Mouse (Mus musculus) erythroblast, embryonic 14.5 days (primary cell): Measurements from ENCODE around the gene Phospho1. TPM values are rescaled to one million over a fixed set of nuclear protein-coding genes. Genes with fewer than 3 reads are reported as not detected.

Experiments
- H3K27me3 ChIP-seq: 2 replicates; pipeline ENCODE4 v1.6.1; 2012; ENCODE audit warnings: inconsistent platforms; ENCODE audit not compliant: control insufficient read depth
- H3K36me3 ChIP-seq: 2 replicates; pipeline ENCODE4 v1.6.1; 2012; ENCODE audit warnings: mild to moderate bottlenecking, inconsistent platforms; ENCODE audit not compliant: control insufficient read depth
- H3K4me1 ChIP-seq: 2 replicates; pipeline ENCODE4 v1.6.1; 2012; ENCODE audit warnings: inconsistent platforms; ENCODE audit not compliant: control insufficient read depth
- H3K4me3 ChIP-seq: replicated peaks from 2 replicates; pipeline ENCODE3; 2012; ENCODE audit warnings: moderate library complexity, mild to moderate bottlenecking, inconsistent platforms
- H3K9me3 ChIP-seq: 2 replicates; pipeline ENCODE4 v1.6.1; 2012; ENCODE audit warnings: low read length, inconsistent platforms, mixed read lengths; ENCODE audit not compliant: control insufficient read depth
- GATA1 ChIP-seq: IDR thresholded peaks from 2 replicates; pipeline ENCODE4 v1.6.1; 2012; ENCODE audit warnings: low read length, inconsistent platforms, mixed read lengths
- TAL1 ChIP-seq: IDR thresholded peaks from 3 replicates; pipeline ENCODE4 v1.6.1; 2012; ENCODE audit warnings: low read length, inconsistent platforms, mixed read lengths
- polyA plus RNA-seq: library from polyadenylated mRNA; stranded (reverse); fragments of >175 nt; gene quantifications from 2 replicates; pipeline ENCODE4 v1.2.3, GENCODE M21; 2012

Gene Phospho1
- polyA plus RNA-seq, 1 experiment = 210 TPM

- H3K27me3 ChIP-seq = peaks cover 48% of the 10 kb centered on the region
- H3K36me3 ChIP-seq = peaks cover 16% of the 10 kb centered on the region
- H3K9me3 ChIP-seq = peaks cover 1% of the 10 kb centered on the region
- TF ChIP-seq GATA1 (no peak), TAL1 (no peak)
- no peak overlapping the region for H3K4me3 ChIP-seq
- peaks cover 53% of the 10 kb centered on the region for H3K4me1 ChIP-seq
Measured at GRCm38 (mm10) chr11:95836433-95836832, 12.1 kb downstream of the Phospho1 start.

DNA sequence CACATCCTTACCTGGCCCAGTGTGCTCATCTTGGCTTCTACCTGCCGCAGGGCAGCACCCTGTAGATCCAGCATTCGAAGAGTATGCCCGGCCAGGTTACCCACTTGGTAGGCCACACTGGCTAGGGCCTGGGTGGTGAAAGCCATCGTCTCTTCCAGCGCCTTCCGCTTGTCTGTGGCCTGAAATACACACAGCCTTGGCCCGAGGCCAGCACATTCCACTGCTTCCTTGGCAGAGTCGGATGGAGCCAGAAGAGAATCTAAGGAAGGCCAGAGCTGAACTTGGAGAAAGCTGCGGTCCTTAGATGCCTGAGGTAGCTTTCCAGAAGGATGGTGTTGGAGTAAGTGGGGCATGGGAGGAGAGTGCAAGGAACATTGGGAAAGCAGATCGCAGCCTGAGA lies 12.8 kb downstream of the Phospho1 start, which contains the start of gene Gngt2:
TSS of gene Gngt2 (plus strand) at position 158 of the 400 bp plus-strand sequence.
- Histone ChIP-seq H3K36me3 (peaks cover 12% of the 10 kb centered on the region), H3K4me1 (peaks cover 57% of the 10 kb centered on the region), H3K4me3 (no peak within 1 kb of the TSS), H3K9me3 (no peaks in the 10 kb centered on the region), H3K27me3 (peaks cover 48% of the 10 kb centered on the region)
- TF ChIP-seq TAL1 (no peak), GATA1 (no peak)

DNA sequence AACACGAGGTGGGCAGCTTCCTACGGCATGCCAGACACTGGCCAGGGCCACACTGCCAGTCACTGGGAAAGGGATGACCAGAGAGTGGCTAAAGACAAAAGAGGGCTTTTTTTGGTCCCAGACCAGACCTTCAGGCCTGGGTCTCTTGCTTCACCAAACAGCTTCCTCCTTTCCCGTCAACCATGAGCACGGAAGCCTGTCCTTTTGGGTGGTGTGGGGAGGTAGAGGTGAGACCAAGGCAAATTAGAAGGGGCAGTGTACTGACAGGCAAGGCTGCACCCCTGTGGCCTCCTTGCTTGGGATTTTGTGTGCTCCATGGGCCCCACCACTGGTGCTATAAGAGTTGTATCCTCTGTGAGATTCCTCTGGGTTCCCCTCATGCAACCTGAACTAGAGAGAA lies 14.3 kb downstream of the Phospho1 start:
- Histone ChIP-seq H3K36me3 (no peaks in the 10 kb centered on the region), H3K9me3 (no peaks in the 10 kb centered on the region), H3K4me3 (no peak overlapping the region), H3K4me1 (peaks cover 63% of the 10 kb centered on the region), H3K27me3 (peaks cover 46% of the 10 kb centered on the region)
- no peak for TF ChIP-seq GATA1
- no peak for TF ChIP-seq TAL1

- H3K36me3 ChIP-seq = no peaks in the 10 kb centered on the region
- peaks cover 57% of the 10 kb centered on the region for H3K4me1 ChIP-seq
- H3K4me3 ChIP-seq = no peak overlapping the region
- no peaks in the 10 kb centered on the region for H3K9me3 ChIP-seq
- peaks cover 44% of the 10 kb centered on the region for H3K27me3 ChIP-seq
- TF ChIP-seq TAL1 (no peak), GATA1 (no peak)
Measured at GRCm38 (mm10) chr11:95838999-95839868, 14.9 kb downstream of the Phospho1 start.

DNA sequence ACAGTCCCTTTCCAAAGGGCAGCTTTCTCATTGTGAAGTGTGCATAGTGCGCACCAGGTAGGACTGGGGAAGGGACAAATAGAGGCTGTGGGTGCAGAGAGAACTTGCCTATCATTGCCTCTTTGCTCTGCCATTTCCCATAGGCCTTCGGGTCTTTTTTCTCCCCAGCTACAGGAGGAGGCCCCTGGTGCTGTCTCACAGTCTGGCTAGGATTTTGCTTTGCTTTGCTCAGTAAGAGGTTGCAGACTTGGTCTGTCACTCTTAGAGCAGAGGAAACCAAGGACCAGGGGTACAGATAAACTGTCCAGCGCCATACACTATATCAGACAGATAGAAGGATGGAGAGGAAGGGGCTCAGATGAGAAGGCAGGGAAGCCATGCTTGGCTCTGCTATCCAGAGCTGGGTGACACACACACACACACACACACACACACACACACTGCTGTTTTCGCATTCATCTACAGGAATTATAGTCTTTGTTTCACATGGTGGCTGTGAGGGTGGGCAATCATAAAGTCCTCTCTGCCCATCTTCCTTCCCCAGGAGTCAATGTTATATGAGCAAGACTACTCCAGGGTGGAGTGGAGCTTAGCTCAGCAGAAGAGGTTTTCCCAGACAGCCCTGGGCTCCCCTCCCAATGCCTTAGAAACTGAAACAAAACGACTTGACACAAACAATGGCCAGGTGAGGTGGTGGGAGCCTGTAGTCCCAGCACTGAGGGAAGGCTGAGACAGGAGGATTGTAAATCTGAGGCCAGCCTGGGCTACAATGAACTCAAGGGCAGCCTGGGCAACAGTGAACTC lies 16.6 kb downstream of the Phospho1 start:
- Histone ChIP-seq H3K4me1 (peaks cover 41% of the 10 kb centered on the region), H3K9me3 (no peaks in the 10 kb centered on the region), H3K27me3 (peaks cover 40% of the 10 kb centered on the region), H3K36me3 (no peaks in the 10 kb centered on the region), H3K4me3 (peak overlapping the region; percentile 42)
- TF ChIP-seq GATA1 (no peak), TAL1 (no peak)

DNA sequence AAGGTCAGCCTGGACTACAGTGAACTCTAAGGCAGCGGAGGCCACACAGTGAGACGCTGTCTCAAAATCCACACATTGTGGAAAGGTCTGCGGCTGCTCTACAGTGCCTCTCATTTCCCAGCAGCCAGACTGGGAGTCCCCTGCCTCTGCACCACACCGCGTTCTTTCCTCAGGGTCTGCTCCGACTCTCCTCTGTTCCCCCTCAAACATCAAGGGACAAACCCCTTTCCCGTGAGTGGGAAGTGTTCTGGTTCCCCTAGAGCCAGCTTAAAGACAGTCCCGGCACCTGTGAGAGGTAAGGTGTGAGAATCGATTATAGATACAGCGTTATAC lies 17.2 kb downstream of the Phospho1 start:
- no peaks in the 10 kb centered on the region for H3K36me3 ChIP-seq
- H3K4me3 ChIP-seq = peak overlapping the region; percentile 42
- peaks cover 36% of the 10 kb centered on the region for H3K27me3 ChIP-seq
- no peak for TF ChIP-seq TAL1
- no peak for TF ChIP-seq GATA1
- no peaks in the 10 kb centered on the region for H3K9me3 ChIP-seq
- peaks cover 35% of the 10 kb centered on the region for H3K4me1 ChIP-seq

DNA sequence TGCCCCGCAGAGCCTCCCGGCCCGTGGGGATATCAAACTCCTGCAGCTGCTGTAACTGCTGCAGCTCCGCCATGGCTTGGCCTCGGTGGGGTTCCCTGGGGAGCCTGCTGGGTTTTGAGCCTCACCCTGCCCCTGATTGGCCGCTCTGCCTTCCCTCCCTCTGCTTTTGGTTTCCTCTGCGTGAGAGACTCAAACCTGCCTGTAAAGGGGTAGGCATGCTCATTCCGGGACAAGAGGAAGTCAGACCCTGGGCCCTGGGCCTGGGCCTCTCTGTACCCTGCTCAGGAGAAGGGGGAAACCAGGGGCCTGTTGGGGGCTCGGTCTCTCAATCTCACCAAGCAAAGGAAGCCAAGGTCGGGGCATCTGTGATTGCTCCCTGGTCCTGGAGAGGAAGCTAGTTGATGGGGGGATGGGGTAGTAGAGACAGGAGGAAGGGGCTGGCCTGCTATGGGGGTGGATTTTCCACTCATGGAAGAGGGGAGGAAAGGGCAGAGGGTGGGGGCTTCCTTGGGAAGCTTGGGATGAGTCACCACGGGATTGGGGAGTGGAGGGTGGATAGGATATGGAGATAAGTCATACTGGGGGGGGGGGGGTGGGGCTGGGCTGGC lies 17.9 kb downstream of the Phospho1 start, which contains the start of gene Abi3:
TSS of gene Abi3 (minus strand) at position 403 of the 608 bp plus-strand sequence.
- Histone ChIP-seq H3K4me3 (peak within 1 kb of the TSS; percentile 42), H3K4me1 (peaks cover 32% of the 10 kb centered on the region), H3K27me3 (peaks cover 36% of the 10 kb centered on the region), H3K9me3 (no peaks in the 10 kb centered on the region), H3K36me3 (no peaks in the 10 kb centered on the region)
- TF ChIP-seq TAL1 (no peak), GATA1 (no peak)

GRCm38 (mm10) chr11:95842953-95843352 lies 18.7 kb downstream of the Phospho1 start:
- no peak for TF ChIP-seq GATA1
- no peak for TF ChIP-seq TAL1
- peaks cover 31% of the 10 kb centered on the region for H3K4me1 ChIP-seq
- no peaks in the 10 kb centered on the region for H3K36me3 ChIP-seq
- 0 out of 2 replicates have a peak, but pooled peaks cover under 1% of the 10 kb centered on the region for H3K9me3 ChIP-seq
- peaks cover 36% of the 10 kb centered on the region for H3K27me3 ChIP-seq
- H3K4me3 ChIP-seq = no peak overlapping the region
